Mouse (Mus musculus): Measurements from ENCODE around the gene Tent5c.

Tent5c gene

GRCm38 (mm10) chr3:100489133-100490009, at the start of gene Tent5c:
Gene Tent5c (minus strand): TSS chr3:100489324.
- DNase-seq (ENCODE audit: low spot score): peak; percentile 96

GRCm38 (mm10) chr3:100536686-100537085, 47.6 kb upstream of the Tent5c start:
- no peak for DNase-seq (ENCODE audit: low spot score)

GRCm38 (mm10) chr3:100535902-100536301, 46.8 kb upstream of the Tent5c start:
- no peak for DNase-seq (ENCODE audit: low spot score)

GRCm38 (mm10) chr3:100535298-100535697, 46.2 kb upstream of the Tent5c start:
- DNase-seq (ENCODE audit: low spot score): no peak

- DNase-seq (ENCODE audit: low spot score): no peak
Observed at GRCm38 (mm10) chr3:100534394-100534793, 45.3 kb upstream of the Tent5c start.

GRCm38 (mm10) chr3:100533429-100533828, 44.3 kb upstream of the Tent5c start:
- DNase-seq (ENCODE audit: low spot score): no peak

GRCm38 (mm10) chr3:100530919-100531318, 41.8 kb upstream of the Tent5c start:
- DNase-seq (ENCODE audit: low spot score): no peak

- DNase-seq (ENCODE audit: low spot score): no peak
Observed at GRCm38 (mm10) chr3:100530244-100530788, 41.2 kb upstream of the Tent5c start.

- DNase-seq (ENCODE audit: low spot score): no peak
Observed at GRCm38 (mm10) chr3:100522671-100523070, 33.5 kb upstream of the Tent5c start.

GRCm38 (mm10) chr3:100521626-100522025, 32.5 kb upstream of the Tent5c start:
- no peak for DNase-seq (ENCODE audit: low spot score)

GRCm38 (mm10) chr3:100515754-100516141, 26.6 kb upstream of the Tent5c start:
- DNase-seq (ENCODE audit: low spot score): no peak

GRCm38 (mm10) chr3:100515093-100515753, 26.1 kb upstream of the Tent5c start:
- no peak for DNase-seq (ENCODE audit: low spot score)

GRCm38 (mm10) chr3:100507174-100507573, 18.1 kb upstream of the Tent5c start:
- DNase-seq (ENCODE audit: low spot score): no peak

- no peak for DNase-seq (ENCODE audit: low spot score)
Observed at GRCm38 (mm10) chr3:100506715-100507114, 17.6 kb upstream of the Tent5c start.

- no peak for DNase-seq (ENCODE audit: low spot score)
Observed at GRCm38 (mm10) chr3:100503882-100504281, 14.8 kb upstream of the Tent5c start.

- DNase-seq (ENCODE audit: low spot score): no peak
Observed at GRCm38 (mm10) chr3:100502516-100502915, 13.4 kb upstream of the Tent5c start.

- no peak for DNase-seq (ENCODE audit: low spot score)
Observed at GRCm38 (mm10) chr3:100501899-100502298, 12.8 kb upstream of the Tent5c start.

- no peak for DNase-seq (ENCODE audit: low spot score)
Observed at GRCm38 (mm10) chr3:100496081-100496480, 7.0 kb upstream of the Tent5c start.

GRCm38 (mm10) chr3:100495456-100495855, 6.3 kb upstream of the Tent5c start:
- DNase-seq (ENCODE audit: low spot score): no peak

GRCm38 (mm10) chr3:100494912-100495311, 5.8 kb upstream of the Tent5c start:
- DNase-seq (ENCODE audit: low spot score): no peak

- no peak for DNase-seq (ENCODE audit: low spot score)
Observed at GRCm38 (mm10) chr3:100490010-100490300, 831 bp upstream of the Tent5c start.

GRCm38 (mm10) chr3:100488251-100489132, 632 bp downstream of the Tent5c start:
- DNase-seq (ENCODE audit: low spot score): peak; percentile 55

Measured in ovary, adult 18-20 months (tissue).